Mouse (Mus musculus) urinary bladder, adult 18-20 months (tissue): ENCODE measurements around the gene Dhx57.
"Not testable (repeated sequence)": the region's sequence is repeated elsewhere in the genome, so short reads cannot be mapped to it uniquely, and the experiment has no call there.

Experiments
- DNase-seq, 2 experiments: peaks; one replicate each; pipeline ENCODE4 v3.0.0; 2022; ENCODE audit warnings: low spot score in 2 of 2, mixed read lengths in 2 of 2

The Dhx57 gene

DNA sequence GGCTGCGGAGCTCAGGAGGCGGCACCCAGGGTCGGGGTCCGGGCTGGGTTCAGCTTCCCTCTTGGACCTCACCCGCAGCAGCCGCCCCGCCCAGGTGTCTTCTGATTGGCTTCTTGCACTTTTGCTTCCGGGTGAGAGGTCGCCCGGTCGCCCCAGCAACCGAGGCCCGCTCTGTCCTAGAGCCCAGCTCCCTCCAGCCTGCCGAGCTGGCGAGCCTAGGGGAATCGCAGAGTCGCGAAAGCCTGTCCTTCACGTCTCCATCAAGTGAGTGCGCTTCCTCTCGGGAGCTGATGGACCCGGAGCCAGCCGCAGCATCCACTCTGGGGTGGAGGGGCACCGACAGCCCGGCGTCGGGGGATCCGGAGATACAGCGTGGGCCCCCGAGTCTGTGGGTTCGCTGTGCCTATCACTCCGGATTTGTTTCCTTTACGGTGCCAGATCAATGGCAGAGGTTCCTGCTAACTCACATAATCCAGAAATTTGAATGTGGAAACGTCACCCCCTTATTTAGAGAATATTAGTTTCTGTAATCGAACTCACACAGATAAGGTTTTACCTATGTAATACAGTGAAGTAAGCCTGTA lies at the start of gene Dhx57, which contains the start of gene Morn2:
Dhx57 (minus strand) TSS at position 403 of the 584 bp plus-strand sequence.
Morn2 (plus strand) TSS at position 130 of the 584 bp plus-strand sequence.
- peak; percentile 96 for DNase-seq

- DNase-seq, result no peak
These were observed 42.1 kb upstream of the Dhx57 start for GRCm38 (mm10) chr17:80332386-80332785.

DNA sequence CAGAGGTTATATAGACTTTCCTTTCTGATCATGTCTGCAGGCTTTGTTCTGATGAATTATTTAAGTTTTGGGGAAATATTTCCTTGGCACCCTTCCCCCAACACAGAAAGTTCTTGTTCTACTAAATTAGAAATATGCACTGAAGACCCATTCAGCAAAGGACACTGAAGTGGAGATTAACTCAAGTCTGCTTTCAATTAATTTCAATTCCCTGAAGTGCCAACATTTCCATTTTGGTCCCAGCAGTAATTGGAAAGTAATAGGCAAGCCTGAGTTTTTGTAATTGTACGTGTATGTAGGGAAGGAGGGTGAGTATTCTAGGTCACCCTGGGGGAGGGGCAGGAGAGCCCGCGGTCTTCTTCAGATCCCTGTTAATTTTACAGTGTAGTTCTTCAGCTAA lies 36.2 kb upstream of the Dhx57 start:
- no peak for DNase-seq

DNA sequence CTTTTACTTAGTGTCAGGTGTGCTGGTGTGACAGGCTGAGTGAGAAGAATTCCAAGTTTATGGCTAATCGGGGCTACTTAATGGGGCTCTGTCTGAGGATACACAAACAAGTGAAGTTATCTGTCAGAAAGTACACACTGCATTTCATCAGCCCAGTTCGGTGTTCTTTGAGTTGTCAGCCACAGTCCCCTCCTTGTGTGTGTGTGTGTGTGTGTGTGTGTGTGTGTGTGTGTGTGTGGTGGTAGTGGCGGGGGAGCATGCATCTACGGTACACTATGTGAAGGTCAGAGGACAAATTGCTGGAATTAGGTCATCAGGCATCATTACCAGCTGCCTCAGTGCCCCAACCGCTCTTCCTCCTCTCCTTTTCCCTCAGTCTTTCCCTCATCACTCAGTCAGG lies 35.2 kb upstream of the Dhx57 start:
- no peak for DNase-seq

- no peak for DNase-seq
These were observed 34.2 kb upstream of the Dhx57 start for GRCm38 (mm10) chr17:80324521-80324920.

GRCm38 (mm10) chr17:80323658-80324057 lies 33.4 kb upstream of the Dhx57 start:
- no peak for DNase-seq

GRCm38 (mm10) chr17:80323015-80323414 lies 32.7 kb upstream of the Dhx57 start:
- DNase-seq, result no peak

DNA sequence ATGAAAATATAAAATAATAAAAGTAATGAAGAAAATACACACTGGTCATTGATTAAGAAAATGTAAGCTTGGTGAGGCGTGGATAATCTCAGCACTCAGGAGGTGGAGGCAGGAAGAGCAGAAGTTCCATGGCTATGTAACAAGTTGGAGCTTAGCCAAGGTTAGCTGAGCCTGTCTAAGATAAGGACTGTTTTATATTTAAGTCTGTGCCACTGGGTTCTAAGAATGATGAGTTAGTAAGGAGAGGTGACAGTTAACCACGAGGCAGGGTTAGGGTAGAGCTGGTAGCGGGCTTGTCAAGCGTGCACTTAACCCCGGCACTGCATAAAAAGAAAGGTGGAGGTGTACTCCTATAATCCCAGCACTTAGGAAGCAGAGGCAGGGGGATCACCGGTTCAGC lies 32.0 kb upstream of the Dhx57 start:
- no peak for DNase-seq

- DNase-seq, result no peak
These were observed 22.1 kb upstream of the Dhx57 start for GRCm38 (mm10) chr17:80312405-80312804.

GRCm38 (mm10) chr17:80311761-80312160 lies 21.5 kb upstream of the Dhx57 start:
- no peak for DNase-seq

- no peak for DNase-seq
These were observed 17.0 kb upstream of the Dhx57 start, which contains the start of gene Arhgef33 for GRCm38 (mm10) chr17:80307251-80307650. Gene Arhgef33, plus strand, starts transcription at chr17:80307407.

DNA sequence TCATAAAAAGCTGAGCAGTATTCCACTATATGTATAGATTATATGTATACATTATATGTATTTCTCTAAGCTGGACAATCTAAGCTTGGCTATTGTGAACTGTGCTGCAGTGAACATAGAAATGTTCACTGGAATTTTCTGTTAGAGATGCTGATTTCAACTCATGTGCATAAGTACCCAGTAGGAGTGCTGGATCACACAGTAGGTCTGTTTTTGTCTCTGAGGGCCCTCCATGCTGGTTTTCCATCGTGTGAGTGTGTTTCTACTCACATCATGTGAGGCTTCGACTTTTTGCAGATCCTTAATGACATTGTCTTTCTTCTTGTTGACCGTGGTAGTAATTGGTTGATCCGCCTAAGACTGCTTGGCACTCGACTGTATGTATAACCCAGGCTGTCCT lies 8.6 kb upstream of the Dhx57 start:
- DNase-seq, result no peak

- DNase-seq, result no peak
These were observed 5.0 kb upstream of the Dhx57 start for GRCm38 (mm10) chr17:80295258-80295657.

DNA sequence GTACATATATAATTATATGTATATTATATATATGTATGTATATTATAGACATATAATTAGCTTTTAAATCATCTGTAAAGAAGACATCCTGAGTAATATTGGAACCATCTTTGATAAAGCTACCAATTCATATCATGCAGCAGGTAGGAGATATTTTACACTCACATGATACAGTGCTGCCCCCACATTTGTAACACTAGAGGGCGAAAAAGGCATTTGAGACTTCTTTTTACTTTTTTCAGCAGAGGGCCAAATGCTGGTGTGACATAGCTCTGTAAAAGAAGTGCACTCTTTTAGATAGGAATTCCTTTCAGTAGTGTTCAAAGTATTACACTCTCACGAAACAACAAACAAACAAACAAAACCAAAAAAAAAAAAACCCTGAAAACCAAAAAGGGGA lies 872 bp upstream of the Dhx57 start:
- no peak for DNase-seq

- no peak for DNase-seq
These were observed 799 bp downstream of the Dhx57 start for GRCm38 (mm10) chr17:80289280-80290073.

GRCm38 (mm10) chr17:80288012-80288411 lies 2.3 kb downstream of the Dhx57 start:
- DNase-seq, result no peak

- no peak for DNase-seq
These were observed 5.8 kb downstream of the Dhx57 start for GRCm38 (mm10) chr17:80284446-80284845.

DNA sequence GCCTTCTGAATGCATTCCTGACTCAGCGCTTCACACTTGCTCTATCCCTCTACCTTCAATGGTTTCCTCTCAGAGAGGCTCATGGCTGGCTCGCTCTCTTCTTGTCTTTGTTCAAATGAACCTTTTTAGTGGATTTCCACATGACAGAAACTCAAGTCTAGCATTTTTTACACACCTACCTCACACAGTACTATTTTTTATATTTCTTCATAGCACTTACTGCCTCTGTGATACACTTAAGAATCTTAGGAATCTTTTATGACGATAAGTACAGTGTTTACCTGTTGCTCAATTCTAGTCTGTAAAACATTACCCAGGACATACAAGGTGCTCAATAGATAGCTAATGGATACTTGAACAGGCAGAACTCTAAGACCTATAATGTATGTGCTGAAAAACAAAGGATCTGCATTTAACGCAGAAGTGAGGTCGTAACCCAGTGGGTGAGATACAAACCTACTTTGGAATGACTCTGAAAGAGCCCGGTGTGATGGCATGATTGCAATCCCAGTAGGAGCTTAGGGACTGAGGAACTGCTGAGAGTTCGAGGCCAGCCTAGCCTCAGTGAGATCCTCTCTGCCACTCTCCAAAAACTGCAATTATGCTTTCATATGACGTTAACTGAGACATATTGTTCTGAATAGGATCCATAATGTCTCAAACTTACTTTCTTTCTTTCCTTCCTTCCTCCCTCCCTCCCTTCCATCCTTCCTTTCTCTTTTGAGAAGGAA lies 10.8 kb downstream of the Dhx57 start:
- no peak for DNase-seq

DNA sequence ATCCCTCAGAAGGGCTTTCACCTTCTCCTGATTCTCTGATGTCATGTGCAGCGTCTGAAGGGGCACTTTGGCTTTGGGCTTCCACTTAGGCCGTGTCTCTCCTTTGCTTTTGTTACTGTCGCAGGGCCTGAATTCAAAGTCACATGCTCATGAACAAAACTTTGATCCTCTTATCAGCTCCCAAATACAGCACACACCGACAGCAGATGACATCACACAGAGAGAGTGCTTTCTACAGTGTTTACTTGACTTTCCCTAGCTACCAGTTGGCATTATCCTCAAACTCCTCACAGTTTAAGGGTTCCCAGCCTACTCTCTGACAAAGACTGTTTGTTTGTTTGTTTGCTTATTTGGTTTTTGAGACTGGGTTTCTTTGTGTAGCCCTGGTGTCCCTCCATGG lies 12.0 kb downstream of the Dhx57 start:
- no peak for DNase-seq

GRCm38 (mm10) chr17:80270622-80271021 lies 19.7 kb downstream of the Dhx57 start:
- not testable (repeated sequence) for DNase-seq

DNA sequence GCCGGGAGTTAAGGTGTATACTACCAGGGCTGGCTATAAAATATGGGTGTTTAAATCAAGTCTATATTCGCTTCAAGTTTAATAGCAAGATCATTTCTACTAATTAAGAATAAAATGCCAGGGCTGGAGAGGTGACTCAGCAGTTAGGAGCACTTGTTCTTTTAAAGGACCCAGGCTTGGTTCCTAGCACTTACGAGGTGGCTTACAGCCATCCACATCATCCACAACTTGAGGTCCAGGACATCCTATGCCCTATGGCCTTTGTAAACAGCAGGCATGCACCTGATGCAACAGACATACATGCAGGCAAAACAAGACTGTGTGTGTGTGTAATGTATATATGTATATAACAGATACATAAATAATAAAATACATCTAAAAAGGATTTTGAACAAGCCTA lies 22.1 kb downstream of the Dhx57 start:
- no peak for DNase-seq

DNA sequence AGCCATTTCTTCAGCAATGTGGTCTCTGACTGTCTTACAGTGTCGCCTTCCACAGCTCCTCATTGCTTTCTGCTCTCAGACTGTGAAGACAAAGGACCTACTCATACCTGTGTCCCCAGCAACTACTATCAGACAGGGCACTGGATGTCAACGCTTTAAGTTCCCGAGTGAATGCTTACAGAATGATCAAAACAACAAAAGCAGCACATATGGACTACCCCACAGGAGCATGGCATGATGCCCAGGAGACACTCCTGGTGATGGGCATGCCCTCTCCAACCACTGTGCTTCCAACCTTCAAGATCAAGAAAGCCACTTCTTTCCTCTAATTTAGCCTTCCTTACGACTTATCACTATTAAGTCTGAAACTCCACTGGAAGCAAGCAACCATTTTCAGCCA lies 23.2 kb downstream of the Dhx57 start:
- DNase-seq, result no peak

- peak; percentile 32 to 59 for DNase-seq
These were observed 35.1 kb downstream of the Dhx57 start for GRCm38 (mm10) chr17:80255208-80255607.
